Mouse (Mus musculus) olfactory bulb, adult 2 months (tissue): ENCODE measurements around the gene Acer2.

Experiments
- CTCF ChIP-seq: fragments of 200-500 bp; IDR thresholded peaks from 2 replicates; pipeline ENCODE4 v1.5.1; 2012; ENCODE audit warnings: low read depth, mild to moderate bottlenecking, low read length, moderate library complexity; ENCODE audit not compliant: insufficient read depth
- POLR2A ChIP-seq: fragments of 200-500 bp; IDR thresholded peaks from 2 replicates; pipeline ENCODE4 v1.6.1; 2012; ENCODE audit warnings: mild to moderate bottlenecking, low read depth, low read length, moderate library complexity; ENCODE audit not compliant: insufficient read depth

DNA sequence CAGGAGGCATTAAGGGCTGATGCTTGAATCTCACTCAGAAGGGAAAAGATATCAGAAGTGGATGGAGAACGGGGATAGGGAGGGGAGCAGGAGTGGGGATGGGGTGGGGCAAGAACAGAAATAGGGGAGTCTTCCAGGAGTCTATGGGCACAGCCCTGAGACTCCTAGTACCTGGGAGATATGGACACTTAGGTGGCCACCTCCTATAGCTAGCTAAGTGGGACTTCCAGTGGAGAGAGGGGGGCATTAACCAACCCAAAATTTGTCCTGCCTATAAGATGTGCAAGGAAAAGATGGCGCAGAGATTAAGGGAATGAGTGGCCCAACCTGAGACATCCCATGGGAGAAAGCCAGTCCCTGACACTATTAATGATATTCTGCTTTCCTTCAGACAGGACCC, 22.9 kb upstream of the Acer2 start:
- TF ChIP-seq POLR2A (no peak), CTCF (no peak)
